In genomic region chr5:8941266-8941665, GRCm38 (mm10) we compare ENCODE assay signal across 8 mouse cellular contexts. TPM values are rescaled to one million over a fixed set of nuclear protein-coding genes. Genes with fewer than 3 reads are reported as not detected.
DNase-seq lines count a peak whose midpoint lies in the region; ATAC-seq and TF ChIP-seq lines count a peak whose summit lies in the region.
"Not testable (repeated sequence)": the region's sequence is repeated elsewhere in the genome, so short reads cannot be mapped to it uniquely, and the experiment has no call there.
"Had no signal": no experiment of that assay in that cellular context is flagged by ENCODE, and none has a peak within 500 bp of the region (broad histone marks: within the 10 kb centered on the region; RNA-seq: fewer than 3 reads in every experiment).

No protein-coding gene starts in this region.

- not testable (repeated sequence) for H3K4me1 ChIP-seq in heart, adult 2 months (ENCODE audit: control insufficient read depth, insufficient read depth, low read length); kidney, postnatal 0 days (replicated peaks; ENCODE audit: insufficient read depth, low read length)

- H3K9me3 ChIP-seq in kidney, postnatal 0 days (replicated peaks; ENCODE audit: low read length): not testable (repeated sequence)

- not testable (repeated sequence) for H3K27me3 ChIP-seq in heart, adult 2 months (ENCODE audit: control insufficient read depth, insufficient read depth, low read length); kidney, postnatal 0 days (ENCODE audit: insufficient read depth, low read length)

- not testable (repeated sequence) for H3K79me2 ChIP-seq in heart, adult 2 months (replicated peaks; ENCODE audit: control insufficient read depth, insufficient read depth, low read length)

- H3K4me2 ChIP-seq in kidney, postnatal 0 days (ENCODE audit: low read length): not testable (repeated sequence)

- peak; percentile 45 for TF ChIP-seq CTCF in heart, adult 2 months (IDR thresholded peaks at IDR 0.05)
- peak; percentile 35; the same call in 1 of the 2 replicates for TF ChIP-seq CTCF in kidney, postnatal 0 days (IDR thresholded peaks at IDR 0.05; ENCODE audit: low read depth)

- not testable (repeated sequence) for H3K27ac ChIP-seq in heart, adult 2 months; kidney, postnatal 0 days

- TF ChIP-seq POLR2A in heart, adult 2 months (IDR thresholded peaks at IDR 0.05; ENCODE audit: insufficient read depth, low read depth, low read length): not testable (repeated sequence)

- peak; percentile 37 for DNase-seq in CD4-positive, CD25-positive, alpha-beta regulatory T cell, adult 2 months (ENCODE audit: low read depth, low spot score)
- peak; percentile 53 for DNase-seq in NIH3T3 (ENCODE audit: low read depth)
- peak; percentile 8 to 13 for DNase-seq in cerebellum, postnatal 14 days
- not testable (repeated sequence) for DNase-seq in heart, adult 2 months
- DNase-seq in kidney, postnatal 0 days (ENCODE audit: low spot score): peak; percentile 21
- peak; percentile 7 for DNase-seq in lung, postnatal 36 days
- peak; percentile 31 for DNase-seq in retina, postnatal 1 day

- not testable (repeated sequence) for TF ChIP-seq EP300 in heart, adult 2 months (IDR thresholded peaks at IDR 0.05; ENCODE audit: insufficient read depth, low read depth, low read length)

- no CpG with 5 or more reads among the region's 1 CpGs for WGBS in heart, adult 2 months
- no CpG with 5 or more reads among the region's 1 CpGs for WGBS in kidney, postnatal 0 days

- intact Hi-C loops in heart, adult 2 months (cut with DNase I): loop anchor here (10.0 kb wide), 1 partner anchor 114 kb away; no protein-coding TSS in a partner anchor

- not testable (repeated sequence) for H3K9ac ChIP-seq in heart, adult 2 months (ENCODE audit: low read depth, low read length); kidney, postnatal 0 days (ENCODE audit: low read depth, low read length)

- H3K36me3 ChIP-seq in heart, adult 2 months (ENCODE audit: control insufficient read depth, insufficient read depth, low read length); kidney, postnatal 0 days (ENCODE audit: insufficient read depth, low read length): not testable (repeated sequence)

- ATAC-seq in kidney, postnatal 0 days (replicated peaks; ENCODE audit: low FRiP score, low read depth): not testable (repeated sequence)

- H3K4me3 ChIP-seq in heart, adult 2 months; kidney, postnatal 0 days (replicated peaks; ENCODE audit: low read depth, low read length): not testable (repeated sequence)

RNA-seq across cellular contexts. Expression of gene Abcb4, which starts 47.7 kb away (rescaled TPM):
- total RNA-seq in heart, adult 2 months (2021): 10 to 100 TPM; 14.2 to 19.0 TPM
- 7.1 and 10.1 TPM in 2 replicates for polyA plus RNA-seq in heart, adult 2 months (2012; rRNA removed)
- polyA plus RNA-seq in kidney, postnatal 0 days (2015; fragmentation: Nextera tagmentation; extraction: Ambion mirVana): 0.11 and 0.16 TPM in 2 replicates
- polyA plus RNA-seq: G1E had no signal

RNA-seq across cellular contexts. Expression of gene Crot, which starts 55.9 kb away (rescaled TPM):
- total RNA-seq in heart, adult 2 months (2021): 10 to 100 TPM; 18.8 to 21.6 TPM
- polyA plus RNA-seq in heart, adult 2 months (2012; rRNA removed): 8.6 and 16.2 TPM in 2 replicates
- polyA plus RNA-seq in kidney, postnatal 0 days (2015; fragmentation: Nextera tagmentation; extraction: Ambion mirVana): 70.0 and 72.9 TPM in 2 replicates
